Mouse (Mus musculus) common myeloid progenitor, adult 5-6 weeks (primary cell): Measurements from ENCODE around the gene Irgc1. TPM values are rescaled to one million over a fixed set of nuclear protein-coding genes. Genes with fewer than 3 reads are reported as not detected.
A peak's percentile ranks its signal among the peaks of the same experiment; 100 is the strongest.

ENCODE experiments used
- ATAC-seq: replicated peaks from 2 replicates; pipeline ENCODE4 v1.8.0; 2016; ENCODE audit warnings: low read depth, mild to moderate bottlenecking, moderate TSS enrichment, inconsistent platforms; ENCODE audit not compliant: poor library complexity, severe bottlenecking
- total RNA-seq: library from RNA; stranded (forward); fragments of 200-1000, 187-1606 nt; gene quantifications from 2 replicates; pipeline ENCODE4 v1.2.3, GENCODE M21; 2017

Irgc1 gene
- total RNA-seq, 1 experiment from 2014 or later: not detected

GRCm38 (mm10) chr7:24473913-24474529, 21.9 kb upstream of the Irgc1 start:
- peak; percentile 89 for ATAC-seq

DNA sequence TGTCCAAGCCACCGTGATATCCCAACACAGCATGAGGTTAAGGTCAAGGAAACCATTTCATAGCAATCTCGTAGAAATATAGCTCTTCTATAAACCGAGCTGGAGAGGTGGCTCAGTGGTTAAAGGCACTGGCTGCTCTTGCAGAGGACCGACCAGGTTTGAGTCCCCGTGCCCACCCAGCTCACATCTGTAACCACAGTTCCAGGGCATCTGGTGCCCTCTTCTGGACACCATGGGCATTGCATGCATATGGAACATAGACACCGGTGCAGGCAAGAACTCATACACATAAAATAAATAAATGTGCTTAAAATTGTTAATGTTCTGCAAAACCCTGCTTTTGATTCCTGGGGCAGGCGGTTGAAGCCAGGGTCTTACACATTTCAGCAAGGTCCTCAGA, 20.8 kb upstream of the Irgc1 start:
- ATAC-seq: no peak

DNA sequence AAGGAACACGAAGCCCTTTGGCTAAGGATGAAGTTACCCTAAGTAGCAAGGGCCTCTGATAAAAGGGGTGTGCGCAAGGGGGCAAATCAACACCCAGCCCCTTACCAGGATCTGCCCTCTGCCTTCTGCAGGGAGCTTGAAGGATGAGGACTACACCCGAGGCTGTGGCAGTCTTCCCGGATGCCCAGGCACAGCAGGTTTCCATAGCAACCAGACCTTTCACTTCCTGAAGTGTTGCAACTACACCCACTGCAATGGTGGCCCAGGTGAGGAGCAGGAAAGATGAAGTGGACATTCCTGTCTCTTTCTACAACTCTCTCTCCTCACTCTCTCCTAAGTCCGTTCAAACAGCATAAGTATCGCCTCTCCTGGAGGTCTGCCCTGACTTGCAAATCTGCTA, 20.3 kb upstream of the Irgc1 start:
- no peak for ATAC-seq

DNA sequence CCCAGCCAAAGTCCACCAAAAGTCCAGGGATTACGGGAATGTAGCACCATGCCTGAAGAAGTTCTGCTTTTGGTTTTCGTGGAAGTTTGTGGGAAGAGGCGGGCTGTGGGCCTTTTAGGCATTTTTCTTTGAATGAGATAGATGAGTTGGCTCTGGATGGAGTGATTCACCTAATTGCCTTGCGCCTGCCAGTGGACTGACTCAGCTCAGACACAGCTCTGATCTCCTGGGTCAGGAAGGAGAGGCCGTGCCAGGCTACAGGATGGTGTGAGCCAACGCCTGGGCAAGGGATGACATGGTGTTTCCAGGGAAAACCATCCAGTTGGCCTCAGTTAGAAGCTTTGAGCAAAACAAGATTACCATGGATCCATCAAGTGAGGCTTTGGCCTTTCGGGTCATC, 18.3 kb upstream of the Irgc1 start:
- no peak for ATAC-seq

GRCm38 (mm10) chr7:24469126-24469525, 17.0 kb upstream of the Irgc1 start:
- ATAC-seq: no peak

GRCm38 (mm10) chr7:24467886-24468285, 15.8 kb upstream of the Irgc1 start:
- ATAC-seq: no peak

DNA sequence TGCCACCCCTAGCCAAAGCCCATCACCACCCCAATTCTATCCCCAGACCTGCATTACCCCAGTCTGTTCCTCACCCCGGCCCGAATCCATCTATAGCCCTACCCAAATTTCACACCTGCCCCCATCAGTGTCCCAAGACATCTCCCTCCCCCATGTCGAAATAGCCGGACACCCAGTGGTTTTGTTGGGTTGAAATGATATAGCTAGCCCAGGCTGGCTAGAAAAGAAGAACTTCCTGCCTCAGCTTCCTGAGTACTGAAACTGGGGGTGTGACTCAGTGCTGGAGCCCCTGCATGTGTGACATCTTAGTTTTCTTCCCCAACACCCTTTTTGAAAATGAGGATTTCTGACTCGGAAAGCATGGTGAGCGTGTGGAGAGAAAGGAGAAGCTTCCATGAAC, 14.7 kb upstream of the Irgc1 start:
- no peak for ATAC-seq

DNA sequence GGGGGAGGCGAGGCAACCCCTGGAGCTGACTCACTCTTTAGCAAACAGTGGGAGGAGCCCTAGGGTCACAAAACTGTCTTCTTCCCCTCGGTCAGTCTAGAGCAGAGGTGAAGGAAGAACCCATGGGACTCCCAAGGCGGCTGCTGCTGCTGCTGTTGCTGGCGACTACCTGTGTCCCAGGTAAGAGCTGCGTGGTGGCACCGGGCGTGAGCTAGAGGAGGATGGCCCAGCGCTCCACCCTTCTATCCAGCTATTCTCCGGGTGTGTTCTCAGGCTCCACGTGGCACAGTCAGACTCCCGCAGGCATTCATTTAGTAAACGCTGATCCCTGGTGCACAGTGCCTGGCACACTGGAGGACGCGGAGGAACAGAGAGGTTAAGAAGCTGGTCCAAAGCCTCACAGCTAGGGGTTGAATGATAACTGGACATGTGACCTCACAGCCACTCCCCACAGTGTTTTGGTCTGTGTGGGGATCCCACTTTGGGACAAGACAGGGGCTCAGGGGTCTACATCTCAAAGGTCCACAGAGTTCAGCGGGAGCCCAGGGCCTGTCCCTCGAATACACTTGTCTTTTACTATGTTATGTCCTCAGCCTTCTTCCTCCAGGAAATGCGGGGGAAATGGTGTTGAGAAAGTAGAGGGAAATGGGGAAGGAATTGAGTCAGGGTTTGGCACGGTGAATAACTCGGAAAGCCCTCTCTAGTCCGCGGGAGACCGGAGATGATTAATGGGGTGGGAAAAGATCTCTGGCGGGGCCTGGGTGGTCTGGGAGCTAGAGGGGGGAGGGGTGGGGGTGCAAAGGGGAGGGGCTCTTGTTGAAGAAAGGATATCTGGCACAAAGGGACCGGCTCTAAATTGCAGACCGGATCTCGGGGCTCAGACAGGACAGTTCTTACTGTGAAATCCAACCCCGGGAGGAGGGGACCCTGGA, 10.6 kb upstream of the Irgc1 start, which contains the start of gene Plaur:
Plaur (plus strand) TSS at position 97 of the 932 bp plus-strand sequence.
- ATAC-seq: peak; percentile 46

- ATAC-seq: peak; percentile 9; the same call in 1 of the 2 replicates
These were observed 9.4 kb upstream of the Irgc1 start for GRCm38 (mm10) chr7:24461376-24462051.

- no peak for ATAC-seq
These were observed 7.7 kb upstream of the Irgc1 start for GRCm38 (mm10) chr7:24459843-24460242.

- no peak for ATAC-seq
These were observed 7.3 kb upstream of the Irgc1 start for GRCm38 (mm10) chr7:24459440-24459839.

DNA sequence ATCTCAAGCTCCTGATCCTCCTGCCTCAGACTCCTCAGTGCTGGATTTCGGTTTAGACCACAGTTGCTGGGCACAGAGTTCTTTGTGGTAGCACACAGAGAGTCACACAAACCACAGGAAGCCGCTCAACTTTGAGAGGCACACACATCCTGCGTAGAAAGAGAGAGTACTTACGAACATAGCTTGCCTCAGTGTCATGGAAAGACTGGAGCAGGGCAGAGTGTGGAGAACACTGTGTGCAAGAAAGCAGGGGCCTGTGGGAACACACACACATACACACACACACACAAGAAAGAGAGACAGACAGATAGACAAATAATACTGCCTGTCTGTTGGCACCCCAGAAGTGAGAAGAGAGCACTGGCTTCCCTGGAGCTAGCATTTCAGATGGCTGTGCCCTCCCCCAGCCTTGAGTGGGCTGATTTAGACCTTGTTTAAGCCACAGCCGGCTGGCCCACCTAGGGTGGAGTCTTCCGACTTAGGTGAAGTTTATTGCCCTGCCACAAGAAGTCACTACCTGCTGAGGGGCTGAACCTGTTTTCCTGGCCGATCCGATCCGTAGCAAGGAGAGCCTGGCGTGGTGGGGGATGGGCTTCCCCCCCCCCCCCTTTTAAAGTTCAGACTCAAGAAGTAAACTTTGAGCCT, 5.8 kb upstream of the Irgc1 start:
- ATAC-seq: peak; percentile 86

DNA sequence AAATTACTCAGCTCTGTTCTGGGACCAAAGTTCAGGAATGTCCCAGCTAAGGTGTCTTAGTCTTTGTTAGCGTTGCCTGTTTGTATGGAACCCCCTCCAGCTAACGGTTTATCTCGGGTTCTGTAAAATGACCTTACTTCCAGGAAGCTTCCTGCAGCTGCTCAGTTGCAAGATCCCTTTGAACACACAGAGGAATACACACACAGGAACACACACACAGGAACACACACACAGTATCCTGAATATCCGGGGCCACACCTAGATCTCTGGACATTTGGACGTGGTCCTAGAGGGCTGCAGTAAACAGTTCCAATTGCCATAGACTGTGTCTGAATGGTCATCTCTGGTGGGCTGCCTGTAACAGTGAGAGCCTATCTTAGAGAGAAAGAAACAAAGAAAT, 3.6 kb upstream of the Irgc1 start:
- ATAC-seq: no peak

DNA sequence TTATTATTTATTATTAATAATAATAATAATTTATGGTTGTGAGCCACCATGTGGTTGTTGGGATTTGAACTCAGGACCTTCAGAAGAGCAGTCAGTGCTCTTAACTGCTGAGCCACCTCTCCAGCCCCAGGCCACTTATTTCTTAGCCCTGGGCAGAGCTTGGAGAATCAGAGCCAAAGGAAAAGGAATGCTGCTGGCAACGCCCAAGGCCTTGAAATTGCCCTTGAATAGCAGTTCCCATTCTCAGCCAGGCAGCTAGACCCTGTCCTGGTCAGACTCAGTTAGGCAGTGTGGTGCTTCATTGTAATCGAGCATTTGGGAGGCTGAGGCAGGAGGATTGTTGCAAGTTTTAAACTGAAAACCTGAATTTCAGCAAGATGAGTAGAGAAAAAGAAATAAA, 2.1 kb upstream of the Irgc1 start:
- ATAC-seq: no peak

GRCm38 (mm10) chr7:24450585-24451017, 1.5 kb downstream of the Irgc1 start:
- peak; percentile 59 for ATAC-seq

GRCm38 (mm10) chr7:24448782-24449517, 3.1 kb downstream of the Irgc1 start:
- no peak for ATAC-seq

- no peak for ATAC-seq
These were observed 5.3 kb downstream of the Irgc1 start for GRCm38 (mm10) chr7:24446697-24447340.

DNA sequence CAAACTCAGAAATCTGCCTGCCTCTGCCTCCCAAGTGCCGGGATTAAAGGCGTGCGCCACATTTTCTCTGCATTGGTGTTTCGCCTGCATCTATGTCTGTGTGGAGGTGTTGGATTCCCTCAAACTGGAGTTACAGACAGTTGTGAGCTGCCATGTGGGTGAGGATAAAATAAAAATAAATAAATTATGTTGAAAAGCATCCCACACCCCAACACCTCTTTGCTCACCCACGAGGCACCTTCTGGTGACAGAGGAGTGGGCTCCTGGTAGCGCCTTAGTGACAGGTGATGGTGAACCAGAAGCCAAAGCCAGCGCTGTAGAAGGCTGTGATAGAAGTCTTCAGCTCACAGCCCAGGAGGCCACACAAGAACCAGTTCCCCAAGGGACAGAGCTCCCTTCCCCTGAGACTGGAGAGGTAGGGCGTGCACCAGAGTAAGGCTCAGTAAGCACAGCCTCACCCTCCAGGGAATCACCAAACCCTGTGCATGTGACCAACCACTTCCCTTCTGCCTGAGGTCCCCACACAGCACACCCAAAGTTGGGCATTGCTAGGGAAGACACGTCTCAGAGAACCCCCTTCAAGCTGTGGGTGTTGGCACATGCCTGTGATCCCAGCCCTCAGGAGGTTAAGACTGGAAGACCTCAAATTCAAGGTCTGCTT, 6.7 kb downstream of the Irgc1 start:
- peak; percentile 54 for ATAC-seq

DNA sequence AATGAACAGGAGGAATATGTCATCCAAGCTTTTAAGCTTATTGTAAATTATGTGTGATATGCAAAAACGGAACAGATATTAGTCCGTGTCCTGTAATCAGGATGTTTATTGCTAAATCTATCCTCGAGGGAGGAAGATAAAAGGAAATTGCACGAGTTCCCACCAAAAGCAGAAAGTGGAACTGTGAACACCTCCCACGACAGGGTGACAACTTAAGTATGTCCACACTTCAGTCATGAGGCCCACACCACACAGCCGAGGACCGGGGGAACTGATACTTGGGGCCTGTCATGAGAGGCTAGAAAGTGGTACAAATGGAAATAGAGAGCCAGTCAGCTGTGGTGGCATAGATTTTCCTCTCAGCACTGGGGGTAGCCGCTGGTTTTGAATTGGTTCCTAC, 9.8 kb downstream of the Irgc1 start:
- peak; percentile 68 for ATAC-seq
